Mouse (Mus musculus) embryonic facial prominence, embryonic 11.5 days (tissue): ENCODE results near the gene Mtr. TPM values are rescaled to one million over a fixed set of nuclear protein-coding genes. Genes with fewer than 3 reads are reported as not detected.
"Not testable (repeated sequence)": the region's sequence is repeated elsewhere in the genome, so short reads cannot be mapped to it uniquely, and the experiment has no call there.

ENCODE experiments used
- ATAC-seq: fragments of 200-750 bp; cut with Nextera tagmentation; replicated peaks from 2 replicates; pipeline ENCODE4 v1.8.0; 2017; ENCODE audit warnings: low read depth; ENCODE audit not compliant: insufficient number of reproducible peaks, low FRiP score, low TSS enrichment
- DNase-seq: peaks from one replicate; pipeline ENCODE4 v3.0.0-alpha.2; 2015; ENCODE audit warnings: low spot score
- H3K27ac ChIP-seq: fragments of 300-500 bp; sonication (generic); replicated peaks from 2 replicates; pipeline ENCODE4 v1.5.1; 2014; ENCODE audit warnings: mild to moderate bottlenecking, low read depth, low read length, control low read depth
- H3K27me3 ChIP-seq: fragments of 300-500 bp; sonication (generic); 2 replicates; pipeline ENCODE4 v1.6.1; 2014; ENCODE audit warnings: mild to moderate bottlenecking, low read length, moderate library complexity, mixed read lengths; ENCODE audit not compliant: control insufficient read depth, insufficient read depth
- H3K36me3 ChIP-seq: fragments of 300-500 bp; sonication (generic); replicated peaks from 2 replicates; pipeline ENCODE4 v1.6.1; 2014; ENCODE audit warnings: low read depth, mild to moderate bottlenecking, low read length, moderate library complexity, mixed read lengths; ENCODE audit not compliant: control insufficient read depth, insufficient read depth
- H3K4me1 ChIP-seq: fragments of 300-500 bp; sonication (generic); 2 replicates; pipeline ENCODE4 v1.6.1; 2014; ENCODE audit warnings: low read length, mixed read lengths; ENCODE audit not compliant: control insufficient read depth, insufficient read depth
- H3K4me2 ChIP-seq: fragments of 300-500 bp; sonication (generic); 2 replicates; pipeline ENCODE4 v1.6.1; 2014; ENCODE audit warnings: low read depth, mild to moderate bottlenecking, control low read depth, low read length, moderate library complexity
- H3K4me3 ChIP-seq: fragments of 300-500 bp; sonication (generic); 2 replicates; pipeline ENCODE4 v1.5.1; 2014; ENCODE audit warnings: low read depth, low read length, control low read depth
- H3K9ac ChIP-seq: fragments of 300-500 bp; sonication (generic); replicated peaks from 2 replicates; pipeline ENCODE4 v1.6.1; 2014; ENCODE audit warnings: mild to moderate bottlenecking, control low read depth, low read length
- H3K9me3 ChIP-seq: fragments of 300-500 bp; sonication (generic); replicated peaks from 2 replicates; pipeline ENCODE4 v1.6.1; 2016; ENCODE audit warnings: mild to moderate bottlenecking, low read length, inconsistent platforms, mixed read lengths; ENCODE audit not compliant: control insufficient read depth
- WGBS: fragments of 180-500 bp; shearing (Covaris S2); extraction: QIAGEN DNeasy Blood & Tissue Kit; methylation state at CpG from one replicate; pipeline ENCODE4 v1.1.7; 2014; 5-methylcytosine and 5-hydroxymethylcytosine counted together
- polyA plus RNA-seq: library from polyadenylated mRNA; unstranded; fragments of >200 nt; fragmentation: Nextera tagmentation; extraction: Ambion mirVana; gene quantifications from 2 replicates; pipeline ENCODE4 v1.2.1, GENCODE M21; 2014

The Mtr gene
- polyA plus RNA-seq, 1 experiment from 2014 or later: 18.2 TPM

- no peaks in the 10 kb centered on the region for H3K9me3 ChIP-seq
- no peak for ATAC-seq
- no peak overlapping the region for H3K9ac ChIP-seq
- H3K36me3 ChIP-seq: no peaks in the 10 kb centered on the region
- no peak overlapping the region for H3K4me3 ChIP-seq
- no peaks in the 10 kb centered on the region for H3K4me1 ChIP-seq
- no peak overlapping the region for H3K4me2 ChIP-seq
- DNase-seq: no peak
- 83% methylated on average over 2 of the region's 2 CpGs for WGBS
- H3K27ac ChIP-seq: no peak overlapping the region
- no peaks in the 10 kb centered on the region for H3K27me3 ChIP-seq
Observed at GRCm38 (mm10) chr13:12146402-12146801, 111.5 kb downstream of the Mtr start.

GRCm38 (mm10) chr13:12143347-12143746, 114.6 kb downstream of the Mtr start:
- Histone ChIP-seq H3K4me3 (no peak overlapping the region), H3K9ac (no peak overlapping the region), H3K27ac (no peak overlapping the region), H3K27me3 (no peaks in the 10 kb centered on the region), H3K36me3 (no peaks in the 10 kb centered on the region), H3K4me1 (no peaks in the 10 kb centered on the region), H3K4me2 (no peak overlapping the region), H3K9me3 (no peaks in the 10 kb centered on the region)
- no peak for ATAC-seq
- DNase-seq: no peak
- WGBS: 85% methylated on average over 5 of the region's 5 CpGs

- not testable (repeated sequence) for H3K9ac ChIP-seq, DNase-seq, H3K4me1 ChIP-seq, H3K36me3 ChIP-seq, H3K27ac ChIP-seq, H3K4me2 ChIP-seq, H3K27me3 ChIP-seq, ATAC-seq, H3K9me3 ChIP-seq, H3K4me3 ChIP-seq
- WGBS: 87% methylated on average over 10 of the region's 10 CpGs
Observed at GRCm38 (mm10) chr13:12136461-12136860, 121.5 kb downstream of the Mtr start.

GRCm38 (mm10) chr13:12133549-12133948, 124.4 kb downstream of the Mtr start:
- DNase-seq: no peak
- no peaks in the 10 kb centered on the region for H3K9me3 ChIP-seq
- WGBS: 86% methylated on average over 7 of the region's 7 CpGs
- no peaks in the 10 kb centered on the region for H3K36me3 ChIP-seq
- H3K27me3 ChIP-seq: no peaks in the 10 kb centered on the region
- H3K4me2 ChIP-seq: no peak overlapping the region
- no peak overlapping the region for H3K9ac ChIP-seq
- H3K27ac ChIP-seq: no peak overlapping the region
- no peak for ATAC-seq
- no peak overlapping the region for H3K4me3 ChIP-seq
- H3K4me1 ChIP-seq: no peaks in the 10 kb centered on the region

Other genes starting within 250 kb of the Mtr start
- gene Ryr2, start 151.2 kb downstream of the Mtr start, polyA plus RNA-seq: 0.22 and 0.80 TPM in 2 replicates
- 4.2 and 10.5 TPM in 2 replicates for gene Actn2, start 82.6 kb upstream of the Mtr start, polyA plus RNA-seq
- gene Heatr1, start 136.9 kb upstream of the Mtr start, polyA plus RNA-seq: 38.6 and 38.9 TPM in 2 replicates
- 11.4 and 11.9 TPM in 2 replicates for gene Lgals8, start 206.8 kb upstream of the Mtr start, polyA plus RNA-seq